In genomic region chr2:94158520-94158884, GRCm38 (mm10) we compare ENCODE assay signal across 8 mouse cellular contexts. TPM values are rescaled to one million over a fixed set of nuclear protein-coding genes. Genes with fewer than 3 reads are reported as not detected.
DNase-seq lines count a peak whose midpoint lies in the region; ATAC-seq and TF ChIP-seq lines count a peak whose summit lies in the region.

No protein-coding gene starts in this region.

- H3K36me3 ChIP-seq in heart, embryonic 16.5 days (ENCODE audit: control insufficient read depth, insufficient read depth) = no peaks in the 10 kb centered on the region
- H3K36me3 ChIP-seq in MEL (ENCODE audit: control insufficient read depth in 1 of 2, insufficient read depth in 2 of 2, low read length in 2 of 2) = peaks cover 0 to 17% of the 10 kb centered on the region in 2 experiments; a peak in 2 of 4 replicates
- no peaks in the 10 kb centered on the region for H3K36me3 ChIP-seq in forebrain, embryonic 16.5 days (ENCODE audit: control insufficient read depth, insufficient read depth)
- no peaks in the 10 kb centered on the region for H3K36me3 ChIP-seq in liver, postnatal 0 days (replicated peaks; ENCODE audit: insufficient read depth, low read length)

- peak overlapping the region; percentile 51; the same call in 1 of the 2 replicates for H3K9ac ChIP-seq in heart, embryonic 16.5 days (ENCODE audit: low read length)
- peak overlapping the region; percentile 86 for H3K9ac ChIP-seq in MEL (ENCODE audit: control insufficient read depth, low read depth, low read length, poor library complexity, severe bottlenecking)
- H3K9ac ChIP-seq in forebrain, embryonic 16.5 days (replicated peaks; ENCODE audit: low read depth, low read length) = peak overlapping the region; percentile 51
- H3K9ac ChIP-seq in liver, postnatal 0 days (replicated peaks) = peak overlapping the region; percentile 52; the same call in 1 of the 2 replicates

- TF ChIP-seq RAD21 in MEL (IDR thresholded peaks at IDR 0.05; ENCODE audit: low read depth, low read length) = no peak

- TF ChIP-seq EP300 in MEL (IDR thresholded peaks at IDR 0.05; ENCODE audit: low read depth in 1 of 2, low read length in 2 of 2) = no peak
- no peak for TF ChIP-seq EP300 in liver, postnatal 0 days (IDR thresholded peaks at IDR 0.05; ENCODE audit: low read depth)

- H3K9me3 ChIP-seq in heart, embryonic 16.5 days (replicated peaks; ENCODE audit: control insufficient read depth, low read length) = no peaks in the 10 kb centered on the region
- H3K9me3 ChIP-seq in MEL (replicated peaks; ENCODE audit: insufficient read depth, low read length) = no peaks in the 10 kb centered on the region
- no peaks in the 10 kb centered on the region for H3K9me3 ChIP-seq in forebrain, embryonic 16.5 days (ENCODE audit: control insufficient read depth, low read length)
- no peaks in the 10 kb centered on the region for H3K9me3 ChIP-seq in liver, postnatal 0 days (ENCODE audit: low read length)

- no peak for TF ChIP-seq CTCF in MEL (IDR thresholded peaks at IDR 0.05 in 2 of 3, conservative IDR thresholded peaks at IDR 0.05 in 1 of 3; ENCODE audit: control insufficient read depth in 1 of 3, insufficient read depth in 1 of 3, low read depth in 2 of 3, low read length in 3 of 3, poor library complexity in 1 of 3, severe bottlenecking in 1 of 3)
- TF ChIP-seq CTCF in liver, postnatal 0 days (IDR thresholded peaks at IDR 0.05; ENCODE audit: low read depth) = no peak

- TF ChIP-seq POLR2A in MEL (IDR thresholded peaks at IDR 0.05; ENCODE audit: control insufficient read depth in 1 of 2, insufficient read depth in 1 of 2, low read depth in 1 of 2, low read length in 2 of 2, poor library complexity in 1 of 2) = no peak

- DNase-seq in heart, adult 18-20 months = no peak
- peak; percentile 25 for DNase-seq in MEL (ENCODE audit: low read depth, low spot score)
- no peak for DNase-seq in liver, postnatal 0 days
- DNase-seq in retina, postnatal 1 day = no peak
- DNase-seq in B cell, adult 2 months = no peak
- DNase-seq in urinary bladder, postnatal 4 days (ENCODE audit: low spot score in 2 of 2) = no peak

- no peaks in the 10 kb centered on the region for H3K27me3 ChIP-seq in heart, embryonic 16.5 days (ENCODE audit: control insufficient read depth, insufficient read depth, low read length)
- H3K27me3 ChIP-seq in MEL (ENCODE audit: control insufficient read depth in 1 of 2, insufficient read depth in 2 of 2, low read length in 2 of 2) = no peaks in the 10 kb centered on the region
- H3K27me3 ChIP-seq in forebrain, embryonic 16.5 days (replicated peaks; ENCODE audit: control insufficient read depth, insufficient read depth, low read length) = no peaks in the 10 kb centered on the region
- H3K27me3 ChIP-seq in liver, postnatal 0 days (ENCODE audit: insufficient read depth, low read length) = no peaks in the 10 kb centered on the region

- H3K4me3 ChIP-seq in heart, embryonic 16.5 days (ENCODE audit: low read length) = peak overlapping the region; percentile 56
- H3K4me3 ChIP-seq in MEL (ENCODE audit: control insufficient read depth in 1 of 2, insufficient read depth in 1 of 2, low read depth in 2 of 2, low read length in 2 of 2) = peak overlapping the region; percentile 84 to 89
- H3K4me3 ChIP-seq in forebrain, embryonic 16.5 days (replicated peaks; ENCODE audit: low read length) = peak overlapping the region; percentile 55
- peak overlapping the region; percentile 95 for H3K4me3 ChIP-seq in liver, postnatal 0 days (ENCODE audit: low read depth, low read length)

- H3K79me2 ChIP-seq in MEL (ENCODE audit: control insufficient read depth, insufficient read depth, low read length, poor library complexity) = peaks cover 35% of the 10 kb centered on the region

- H3K4me1 ChIP-seq in heart, embryonic 16.5 days (ENCODE audit: control insufficient read depth, insufficient read depth, low read length) = peaks cover 15% of the 10 kb centered on the region
- peaks cover 3 to 13% of the 10 kb centered on the region in 2 experiments for H3K4me1 ChIP-seq in MEL (ENCODE audit: control insufficient read depth in 1 of 2, insufficient read depth in 2 of 2, low read length in 2 of 2)
- peaks cover 13% of the 10 kb centered on the region for H3K4me1 ChIP-seq in forebrain, embryonic 16.5 days (replicated peaks; ENCODE audit: control insufficient read depth, insufficient read depth, low read length)
- H3K4me1 ChIP-seq in liver, postnatal 0 days (ENCODE audit: insufficient read depth) = peaks cover 14% of the 10 kb centered on the region

- peak overlapping the region; percentile 71 for H3K4me2 ChIP-seq in heart, embryonic 16.5 days (ENCODE audit: low read depth, low read length)
- H3K4me2 ChIP-seq in forebrain, embryonic 16.5 days (ENCODE audit: low read length) = peak overlapping the region; percentile 63
- peak overlapping the region; percentile 93 for H3K4me2 ChIP-seq in liver, postnatal 0 days (ENCODE audit: low read depth, low read length)

- H3K27ac ChIP-seq in heart, embryonic 16.5 days (ENCODE audit: low read length) = peak overlapping the region; percentile 81
- H3K27ac ChIP-seq in MEL (ENCODE audit: control insufficient read depth, low read depth, low read length) = peak overlapping the region; percentile 93
- peak overlapping the region; percentile 79 for H3K27ac ChIP-seq in forebrain, embryonic 16.5 days (ENCODE audit: low read length)
- peak overlapping the region; percentile 68 for H3K27ac ChIP-seq in liver, postnatal 0 days (ENCODE audit: low read depth)

- 13% methylated on average over 4 of the region's 4 CpGs for WGBS in heart, embryonic 16.5 days
- WGBS in forebrain, embryonic 16.5 days = 19% methylated on average over 4 of the region's 4 CpGs
- 21% methylated on average over 4 of the region's 4 CpGs for WGBS in liver, postnatal 0 days (ENCODE audit: insufficient replicate concordance)

- ATAC-seq in heart, embryonic 16.5 days (replicated peaks; ENCODE audit: extremely low read depth, insufficient read depth, low FRiP score) = no peak
- no peak for ATAC-seq in forebrain, embryonic 16.5 days
- ATAC-seq in liver, postnatal 0 days = no peak

TF ChIP-seq in MEL, 35 proteins besides CTCF, POLR2A, EP300 and RAD21:
- TF ChIP-seq CHD1 (IDR thresholded peaks at IDR 0.05; ENCODE audit: low read depth, low read length) (peak; percentile 35; the same call in 1 of the 2 replicates), NRF1 (IDR thresholded peaks at IDR 0.05; ENCODE audit: insufficient read depth, low read depth, low read length, poor library complexity, severe bottlenecking) (no peak), MEF2A (IDR thresholded peaks at IDR 0.05; ENCODE audit: extremely low read depth, insufficient replicate concordance, low read depth, low read length, poor library complexity, severe bottlenecking) (no peak), SIN3A (IDR thresholded peaks at IDR 0.05; ENCODE audit: low read length) (no peak), JUND (IDR thresholded peaks at IDR 0.05; ENCODE audit: low read depth, low read length) (no peak), SMC3 (IDR thresholded peaks at IDR 0.05; ENCODE audit: low read depth, low read length) (no peak), UBTF (IDR thresholded peaks at IDR 0.05; ENCODE audit: borderline replicate concordance, insufficient read depth, low read depth, low read length) (no peak)
TF ChIP-seq in MEL: peak in this region for 1.

RNA-seq across cellular contexts. Expression of gene Hsd17b12, which starts 0.7 kb away (rescaled TPM):
- polyA plus RNA-seq in heart, embryonic 16.5 days (2015; fragmentation: Nextera tagmentation; extraction: Ambion mirVana) = 72.3 and 81.9 TPM in 2 replicates
- total RNA-seq in heart, adult 18-20 months (2021) = 10 to 100 TPM; 20.8 to 29.6 TPM
- 83.8 and 94.6 TPM in 2 replicates for total RNA-seq in MEL (2012; rRNA removed)
- 100 to 1,000 TPM in 1 of 2 experiments, 10 to 100 TPM in 1; 83.5 to 148 TPM for polyA plus RNA-seq in MEL (2012; ENCODE audit: insufficient read depth in 1 of 2, insufficient read length in 2 of 2, low read depth in 1 of 2, low replicate concordance in 2 of 2, missing spikeins in 1 of 2)
- polyA plus RNA-seq in forebrain, embryonic 16.5 days (2015; fragmentation: Nextera tagmentation; extraction: Ambion mirVana) = 141 and 144 TPM in 2 replicates
- 61.8 and 70.1 TPM in 2 replicates for polyA plus RNA-seq in liver, postnatal 0 days (2015; fragmentation: Nextera tagmentation; extraction: Ambion mirVana)
